Mouse (Mus musculus) adrenal gland, postnatal 14 days (tissue): Measurements from ENCODE around the gene N4bp1. TPM values are rescaled to one million over a fixed set of nuclear protein-coding genes. Genes with fewer than 3 reads are reported as not detected.

Experiments
- DNase-seq: peaks from one replicate; pipeline ENCODE4 v3.0.0; 2021; ENCODE audit warnings: mixed read lengths
- total RNA-seq: library from RNA; stranded (reverse); gene quantifications from 2 replicates; pipeline ENCODE4 v1.2.3, GENCODE M21; 2021

The N4bp1 gene
- total RNA-seq, 1 experiment from 2014 or later: 30.7 TPM

GRCm38 (mm10) chr8:86897726-86898419 is 12.8 kb upstream of the N4bp1 start:
- DNase-seq: no peak

- DNase-seq: no peak
Observed at GRCm38 (mm10) chr8:86895390-86895789, 10.3 kb upstream of the N4bp1 start.

GRCm38 (mm10) chr8:86894194-86894761 is 9.2 kb upstream of the N4bp1 start:
- no peak for DNase-seq

- no peak for DNase-seq
Observed at GRCm38 (mm10) chr8:86893554-86893953, 8.5 kb upstream of the N4bp1 start.

GRCm38 (mm10) chr8:86891533-86891932 is 6.5 kb upstream of the N4bp1 start:
- no peak for DNase-seq

- peak; percentile 50 for DNase-seq
Observed at GRCm38 (mm10) chr8:86888058-86888939, 3.2 kb upstream of the N4bp1 start.

- peak; percentile 67 for DNase-seq
Observed at GRCm38 (mm10) chr8:86884067-86884466, 991 bp downstream of the N4bp1 start.

GRCm38 (mm10) chr8:86882568-86883478 is 2.2 kb downstream of the N4bp1 start:
- DNase-seq: no peak

- no peak for DNase-seq
Observed at GRCm38 (mm10) chr8:86881951-86882350, 3.1 kb downstream of the N4bp1 start.

GRCm38 (mm10) chr8:86881068-86881609 is 3.9 kb downstream of the N4bp1 start:
- peak; percentile 29 for DNase-seq

GRCm38 (mm10) chr8:86876831-86877230 is 8.2 kb downstream of the N4bp1 start:
- no peak for DNase-seq

- DNase-seq: no peak
Observed at GRCm38 (mm10) chr8:86874055-86874454, 11.0 kb downstream of the N4bp1 start.

GRCm38 (mm10) chr8:86873151-86873550 is 11.9 kb downstream of the N4bp1 start:
- DNase-seq: peak; percentile 37

GRCm38 (mm10) chr8:86872097-86872815 is 12.8 kb downstream of the N4bp1 start:
- DNase-seq: no peak

GRCm38 (mm10) chr8:86871421-86871820 is 13.6 kb downstream of the N4bp1 start:
- DNase-seq: no peak

GRCm38 (mm10) chr8:86870771-86871170 is 14.3 kb downstream of the N4bp1 start:
- DNase-seq: no peak

GRCm38 (mm10) chr8:86868041-86868440 is 17.0 kb downstream of the N4bp1 start:
- peak; percentile 57 for DNase-seq

GRCm38 (mm10) chr8:86864764-86865163 is 20.3 kb downstream of the N4bp1 start:
- DNase-seq: no peak

- no peak for DNase-seq
Observed at GRCm38 (mm10) chr8:86862837-86863236, 22.2 kb downstream of the N4bp1 start.

GRCm38 (mm10) chr8:86862155-86862816 is 22.8 kb downstream of the N4bp1 start:
- no peak for DNase-seq
